ENCODE assay signal across 30 mouse cellular contexts in the genomic region with DNA sequence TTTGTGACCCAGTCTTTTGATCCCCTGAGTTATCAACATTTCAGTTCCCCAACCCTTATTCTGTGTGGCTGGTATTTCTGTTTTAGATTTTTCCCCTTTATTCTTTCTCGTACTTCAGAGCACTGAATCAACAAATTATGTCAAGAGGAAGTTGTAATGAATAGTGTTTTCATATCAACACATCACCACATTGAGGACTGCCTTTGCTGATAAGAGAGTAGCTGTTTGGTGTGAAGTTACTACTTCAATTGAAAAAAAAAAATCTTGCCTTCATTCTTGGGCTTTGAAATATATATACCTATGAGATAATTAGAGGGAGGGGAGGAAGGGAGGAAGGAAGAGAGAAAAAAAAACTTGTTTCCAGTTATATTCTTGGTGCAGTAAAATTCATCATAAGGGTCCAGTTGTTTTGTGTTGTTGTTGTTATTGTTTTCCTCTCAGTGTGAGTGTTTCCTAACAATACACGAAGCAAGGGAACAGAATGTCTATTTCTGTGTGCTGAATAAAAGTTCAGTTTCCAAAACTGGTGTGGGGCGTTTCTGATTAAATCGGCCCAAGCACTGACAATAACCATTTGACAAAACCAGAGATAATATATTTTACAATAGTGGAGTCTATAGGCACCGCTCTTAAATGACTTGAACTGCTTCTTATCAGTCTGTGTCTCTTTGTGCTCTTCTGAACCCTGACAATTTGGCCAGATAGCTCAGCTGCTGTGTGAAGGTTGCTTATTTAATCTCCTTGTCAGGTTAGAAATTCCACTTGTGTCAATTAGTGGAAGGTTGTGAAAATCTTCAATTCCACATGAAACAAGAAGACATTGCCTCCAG. TPM values are rescaled to one million over a fixed set of nuclear protein-coding genes. Genes with fewer than 3 reads are reported as not detected.
DNase-seq lines count a peak whose midpoint lies in the region; ATAC-seq and TF ChIP-seq lines count a peak whose summit lies in the region.
"Had no signal": no experiment of that assay in that cellular context is flagged by ENCODE, and none has a peak within 500 bp of the region (broad histone marks: within the 10 kb centered on the region; RNA-seq: fewer than 3 reads in every experiment).

No protein-coding gene starts in this region.

- peak; percentile 69 for ATAC-seq in G1E (ENCODE audit: extremely low read depth, insufficient number of reproducible peaks, low FRiP score, poor library complexity, severe bottlenecking)
- peak; percentile 73 to 81 for ATAC-seq in hematopoietic stem cell, adult 5-6 weeks (replicated peaks in 1 of 2; ENCODE audit: insufficient read depth in 1 of 2, low FRiP score in 2 of 2, low TSS enrichment in 1 of 2, low read depth in 1 of 2, poor library complexity in 2 of 2, severe bottlenecking in 2 of 2)
- ATAC-seq in megakaryocyte progenitor cell, adult 5-6 weeks (replicated peaks; ENCODE audit: poor library complexity) = peak; percentile 51
- ATAC-seq in midbrain, embryonic 16.5 days = no peak
- ATAC-seq: forebrain, embryonic 16.5 days had no signal

- no peak overlapping the region for H3K4me2 ChIP-seq in midbrain, embryonic 16.5 days (ENCODE audit: low read length)

- no peak for DNase-seq in heart, embryonic 10.5 days (ENCODE audit: low spot score)
- DNase-seq in heart, adult 8-10 months (ENCODE audit: low spot score) = no peak
- DNase-seq in G1E (ENCODE audit: low spot score) = no peak
- no peak for DNase-seq in left cerebral cortex, postnatal 4 days
- DNase-seq in cerebellum, postnatal 14 days = no peak
- DNase-seq: adrenal gland, postnatal 14 days; B cell, adult 2 months; cerebellum, adult 18-20 months; cerebellum, postnatal 36 days; gastrocnemius, postnatal 25 days; kidney, adult 11 months; layer of hippocampus, postnatal 36 days; lung, postnatal 10 days; midbrain, embryonic 14.5 days had no signal

- no peaks in the 10 kb centered on the region for H3K27me3 ChIP-seq in heart, embryonic 10.5 days (ENCODE audit: insufficient read depth, poor library complexity, severe bottlenecking)
- H3K27me3 ChIP-seq in G1E (ENCODE audit: insufficient read depth, low read length) = no peaks in the 10 kb centered on the region
- no peaks in the 10 kb centered on the region for H3K27me3 ChIP-seq in midbrain, embryonic 16.5 days (ENCODE audit: control insufficient read depth, insufficient read depth, low read depth, low read length)

- intact Hi-C loops in left cerebral cortex, postnatal 4 days (cut with DNase I) = no loop called here

- H3K9ac ChIP-seq in midbrain, embryonic 16.5 days (ENCODE audit: low read depth, low read length) = no peak overlapping the region

- H3K9me3 ChIP-seq in heart, embryonic 10.5 days = no peaks in the 10 kb centered on the region
- no peaks in the 10 kb centered on the region for H3K9me3 ChIP-seq in G1E (replicated peaks)
- no peaks in the 10 kb centered on the region for H3K9me3 ChIP-seq in midbrain, embryonic 16.5 days (replicated peaks; ENCODE audit: control insufficient read depth, low read length, poor library complexity, severe bottlenecking)
- H3K9me3 ChIP-seq: hindbrain, embryonic 10.5 days had no signal

- H3K4me1 ChIP-seq in heart, embryonic 10.5 days = no peaks in the 10 kb centered on the region
- peaks cover 36% of the 10 kb centered on the region for H3K4me1 ChIP-seq in G1E (ENCODE audit: insufficient read depth, low read depth, low read length)
- H3K4me1 ChIP-seq in midbrain, embryonic 16.5 days (ENCODE audit: control insufficient read depth, insufficient read depth, low read length) = no peaks in the 10 kb centered on the region
- H3K4me1 ChIP-seq: hindbrain, embryonic 10.5 days had no signal

- no peak overlapping the region for H3K4me3 ChIP-seq in heart, embryonic 10.5 days
- H3K4me3 ChIP-seq in G1E (ENCODE audit: low read depth, low read length) = no peak overlapping the region; the same call in 1 of the 2 replicates
- no peak overlapping the region for H3K4me3 ChIP-seq in midbrain, embryonic 16.5 days (ENCODE audit: low read depth, low read length)
- H3K4me3 ChIP-seq: hindbrain, embryonic 10.5 days; layer of hippocampus, adult 2 months; myocyte had no signal

- WGBS in heart, embryonic 10.5 days = 27% methylated on average over 5 of the region's 5 CpGs
- WGBS in midbrain, embryonic 16.5 days = 72% methylated on average over 5 of the region's 5 CpGs

- peak overlapping the region; percentile 36; the same call in 1 of the 2 replicates for H3K27ac ChIP-seq in heart, embryonic 10.5 days
- no peak overlapping the region for H3K27ac ChIP-seq in midbrain, embryonic 16.5 days (ENCODE audit: low read length)
- H3K27ac ChIP-seq: hindbrain, embryonic 10.5 days; kidney, postnatal 0 days; layer of hippocampus, adult 2 months had no signal

- H3K36me3 ChIP-seq in heart, embryonic 10.5 days = no peaks in the 10 kb centered on the region
- no peaks in the 10 kb centered on the region for H3K36me3 ChIP-seq in G1E (replicated peaks)
- no peaks in the 10 kb centered on the region for H3K36me3 ChIP-seq in midbrain, embryonic 16.5 days (ENCODE audit: control insufficient read depth, insufficient read depth, low read length)
- H3K36me3 ChIP-seq: hindbrain, embryonic 10.5 days had no signal

- no peak for TF ChIP-seq CTCF in G1E (IDR thresholded peaks at IDR 0.05; ENCODE audit: low read depth, low read length)

RNA-seq across cellular contexts. Expression of gene Hbb-bt, which starts 4.6 kb away (rescaled TPM):
- polyA plus RNA-seq in heart, embryonic 10.5 days (2016; fragmentation: Nextera tagmentation; extraction: Ambion mirVana) = 442 and 979 TPM in 2 replicates
- 1,000 to 10,000 TPM in 1 of 4 experiments, 100 to 1,000 TPM in 3; 208 to 1,111 (median 289) TPM for total RNA-seq in heart, adult 8-10 months (2022)
- total RNA-seq in G1E (2014; fragmentation: Nextera tagmentation) (14.8 and 396 TPM in 2 replicates), G1E (2017) (3.3 and 7.8 TPM in 2 replicates)
- polyA plus RNA-seq in G1E (2012) = 27.9 and 40.4 TPM in 2 replicates
- 14.9 and 19.7 TPM in 2 replicates for total RNA-seq in hematopoietic stem cell, adult 5-6 weeks (2017)
- 16.9 and 36.5 TPM in 2 replicates for total RNA-seq in megakaryocyte progenitor cell, adult 5-6 weeks (2015)
- 0.71 and 3.5 TPM in 2 replicates for total RNA-seq in megakaryocyte progenitor cell, adult 5-6 weeks (2017)
- 10 to 100 TPM in 1 of 2 experiments, 1 to 10 TPM in 1; 8.8 to 20.4 TPM for total RNA-seq in left cerebral cortex, postnatal 4 days (2021)
- polyA plus RNA-seq in midbrain, embryonic 16.5 days (2015; fragmentation: Nextera tagmentation; extraction: Ambion mirVana) = 1,229 and 1,369 TPM in 2 replicates
- polyA plus RNA-seq: myocyte had no signal

RNA-seq across cellular contexts. Expression of gene Olfr67, which starts 17.6 kb away (rescaled TPM):
- not detected in 2 replicates for polyA plus RNA-seq in heart, embryonic 10.5 days (2016; fragmentation: Nextera tagmentation; extraction: Ambion mirVana)
- not detected for total RNA-seq in heart, adult 8-10 months (2022)
- total RNA-seq in G1E (2014; fragmentation: Nextera tagmentation) (not detected in 2 replicates), G1E (2017) (not detected in 2 replicates)
- 0.01 TPM in 1 of 2 replicates, not detected in the other for polyA plus RNA-seq in G1E (2012)
- not detected in 2 replicates for total RNA-seq in hematopoietic stem cell, adult 5-6 weeks (2017)
- not detected in 2 replicates for total RNA-seq in megakaryocyte progenitor cell, adult 5-6 weeks (2015)
- total RNA-seq in megakaryocyte progenitor cell, adult 5-6 weeks (2017) = not detected in 2 replicates
- total RNA-seq in left cerebral cortex, postnatal 4 days (2021) = not detected
- not detected in 2 replicates for polyA plus RNA-seq in midbrain, embryonic 16.5 days (2015; fragmentation: Nextera tagmentation; extraction: Ambion mirVana)
- total RNA-seq: adrenal gland, postnatal 14 days; gastrocnemius, postnatal 25 days; layer of hippocampus, adult 2 months; layer of hippocampus, postnatal 36 days; left cerebral cortex, postnatal 36 days; liver, adult 2 months; megakaryocyte, adult 5-6 weeks had no signal
- polyA plus RNA-seq: brain, embryonic 14.5 days; embryonic facial prominence, embryonic 11.5 days; forebrain, embryonic 16.5 days; heart, embryonic 14.5 days; hindbrain, embryonic 10.5 days; kidney, postnatal 0 days; liver, adult 2 months; midbrain, embryonic 14.5 days; myocyte; neural tube, embryonic 14.5 days; stomach, embryonic 14.5 days had no signal

RNA-seq across cellular contexts. Expression of gene Hbb-bs, which starts 18.7 kb away (rescaled TPM):
- 173 and 274 TPM in 2 replicates for polyA plus RNA-seq in heart, embryonic 10.5 days (2016; fragmentation: Nextera tagmentation; extraction: Ambion mirVana)
- total RNA-seq in heart, adult 8-10 months (2022) = over 10,000 TPM in 1 of 4 experiments, 1,000 to 10,000 TPM in 3; 2,003 to 12,142 (median 2,942) TPM
- total RNA-seq in G1E (2014; fragmentation: Nextera tagmentation) = 153 and 3,173 TPM in 2 replicates
- total RNA-seq in G1E (2017) = 10.4 and 23.5 TPM in 2 replicates
- 137 and 158 TPM in 2 replicates for polyA plus RNA-seq in G1E (2012)
- 47.4 and 80.7 TPM in 2 replicates for total RNA-seq in hematopoietic stem cell, adult 5-6 weeks (2017)
- 25.1 and 66.9 TPM in 2 replicates for total RNA-seq in megakaryocyte progenitor cell, adult 5-6 weeks (2015)
- total RNA-seq in megakaryocyte progenitor cell, adult 5-6 weeks (2017) = 7.5 and 24.0 TPM in 2 replicates
- total RNA-seq in left cerebral cortex, postnatal 4 days (2021) = 100 to 1,000 TPM in 1 of 2 experiments, 10 to 100 TPM in 1; 41.0 to 135 TPM
- 4,227 and 4,621 TPM in 2 replicates for polyA plus RNA-seq in midbrain, embryonic 16.5 days (2015; fragmentation: Nextera tagmentation; extraction: Ambion mirVana)
- polyA plus RNA-seq: myocyte had no signal

RNA-seq across cellular contexts. Expression of gene Olfr68, which starts 29.7 kb away (rescaled TPM):
- not detected in 2 replicates for polyA plus RNA-seq in heart, embryonic 10.5 days (2016; fragmentation: Nextera tagmentation; extraction: Ambion mirVana)
- not detected for total RNA-seq in heart, adult 8-10 months (2022)
- total RNA-seq in G1E (2014; fragmentation: Nextera tagmentation) (not detected in 2 replicates), G1E (2017) (0.06 and 0.22 TPM in 2 replicates)
- not detected in 2 replicates for polyA plus RNA-seq in G1E (2012)
- total RNA-seq in hematopoietic stem cell, adult 5-6 weeks (2017) = 0.88 TPM in 1 of 2 replicates, not detected in the other
- total RNA-seq in megakaryocyte progenitor cell, adult 5-6 weeks (2015) = not detected in 2 replicates
- total RNA-seq in megakaryocyte progenitor cell, adult 5-6 weeks (2017) = not detected in 2 replicates
- total RNA-seq in left cerebral cortex, postnatal 4 days (2021) = not detected
- polyA plus RNA-seq in midbrain, embryonic 16.5 days (2015; fragmentation: Nextera tagmentation; extraction: Ambion mirVana) = not detected in 2 replicates
- total RNA-seq: adrenal gland, postnatal 14 days; gastrocnemius, postnatal 25 days; layer of hippocampus, adult 2 months; layer of hippocampus, postnatal 36 days; left cerebral cortex, postnatal 36 days; liver, adult 2 months; megakaryocyte, adult 5-6 weeks had no signal
- polyA plus RNA-seq: brain, embryonic 14.5 days; embryonic facial prominence, embryonic 11.5 days; forebrain, embryonic 16.5 days; heart, embryonic 14.5 days; hindbrain, embryonic 10.5 days; kidney, postnatal 0 days; liver, adult 2 months; midbrain, embryonic 14.5 days; myocyte; neural tube, embryonic 14.5 days; stomach, embryonic 14.5 days had no signal

RNA-seq across cellular contexts. Expression of gene Hbb-bh2, which starts 31.1 kb away (rescaled TPM):
- polyA plus RNA-seq in heart, embryonic 10.5 days (2016; fragmentation: Nextera tagmentation; extraction: Ambion mirVana) = 0.28 and 1.2 TPM in 2 replicates
- total RNA-seq in heart, adult 8-10 months (2022) = not detected
- total RNA-seq in G1E (2014; fragmentation: Nextera tagmentation) (not detected in 2 replicates), G1E (2017) (not detected in 2 replicates)
- not detected in 2 replicates for polyA plus RNA-seq in G1E (2012)
- total RNA-seq in hematopoietic stem cell, adult 5-6 weeks (2017) = not detected in 2 replicates
- not detected in 2 replicates for total RNA-seq in megakaryocyte progenitor cell, adult 5-6 weeks (2015)
- total RNA-seq in megakaryocyte progenitor cell, adult 5-6 weeks (2017) = not detected in 2 replicates
- not detected for total RNA-seq in left cerebral cortex, postnatal 4 days (2021)
- polyA plus RNA-seq in midbrain, embryonic 16.5 days (2015; fragmentation: Nextera tagmentation; extraction: Ambion mirVana) = not detected in 2 replicates
- total RNA-seq: adrenal gland, postnatal 14 days; gastrocnemius, postnatal 25 days; layer of hippocampus, adult 2 months; layer of hippocampus, postnatal 36 days; left cerebral cortex, postnatal 36 days; liver, adult 2 months; megakaryocyte, adult 5-6 weeks had no signal
- polyA plus RNA-seq: brain, embryonic 14.5 days; embryonic facial prominence, embryonic 11.5 days; forebrain, embryonic 16.5 days; heart, embryonic 14.5 days; hindbrain, embryonic 10.5 days; kidney, postnatal 0 days; liver, adult 2 months; midbrain, embryonic 14.5 days; myocyte; neural tube, embryonic 14.5 days; stomach, embryonic 14.5 days had no signal
